8 mouse cellular contexts compared by ENCODE assay signal in genomic region chr11:90029354-90029753, GRCm38 (mm10). TPM values are rescaled to one million over a fixed set of nuclear protein-coding genes. Genes with fewer than 3 reads are reported as not detected.
DNase-seq lines count a peak whose midpoint lies in the region; ATAC-seq and TF ChIP-seq lines count a peak whose summit lies in the region.

No protein-coding gene starts in this region.

- TF ChIP-seq CTCF in bone marrow, adult 2 months (IDR thresholded peaks at IDR 0.05; ENCODE audit: control insufficient read depth, insufficient read depth, low read length) = no peak
- no peak for TF ChIP-seq CTCF in liver, postnatal 0 days (IDR thresholded peaks at IDR 0.05; ENCODE audit: low read depth)

- peaks cover 14% of the 10 kb centered on the region for H3K27me3 ChIP-seq in liver, postnatal 0 days (ENCODE audit: insufficient read depth, low read length)

- peak; percentile 33 to 58 for DNase-seq in left cerebral cortex, postnatal 14 days (ENCODE audit: low spot score in 2 of 2)
- DNase-seq in left cerebral cortex, adult 8-10 months (ENCODE audit: low spot score in 2 of 2) = no peak
- peak; percentile 70 to 82 for DNase-seq in heart, adult 18-20 months
- DNase-seq in kidney, adult 11 months = peak; percentile 52
- peak; percentile 40 for DNase-seq in liver, postnatal 0 days
- DNase-seq in ovary, postnatal 14 days (ENCODE audit: low spot score) = peak; percentile 54
- no peak for DNase-seq in yolk sac, embryonic 10.5 days (ENCODE audit: low spot score)

- H3K4me1 ChIP-seq in bone marrow, adult 2 months (ENCODE audit: control insufficient read depth, insufficient read depth, low read length) = no peaks in the 10 kb centered on the region
- peaks cover 9% of the 10 kb centered on the region for H3K4me1 ChIP-seq in liver, postnatal 0 days (ENCODE audit: insufficient read depth)

- H3K9me3 ChIP-seq in liver, postnatal 0 days (ENCODE audit: low read length) = no peaks in the 10 kb centered on the region

- WGBS in bone marrow, adult 2 months = 4% methylated on average over 10 of the region's 10 CpGs
- WGBS in liver, postnatal 0 days (ENCODE audit: insufficient replicate concordance) = 29% methylated on average over 10 of the region's 10 CpGs

- peak; percentile 27; the same call in 1 of the 2 replicates for ATAC-seq in liver, postnatal 0 days

- peak overlapping the region; percentile 51 for H3K4me3 ChIP-seq in bone marrow, adult 2 months (replicated peaks; ENCODE audit: control insufficient read depth, low read depth, low read length)
- peak overlapping the region; percentile 28; the same call in 1 of the 2 replicates for H3K4me3 ChIP-seq in liver, postnatal 0 days (ENCODE audit: low read depth, low read length)

- no peak for TF ChIP-seq POLR2A in bone marrow, adult 2 months (IDR thresholded peaks at IDR 0.05; ENCODE audit: borderline replicate concordance, control insufficient read depth, low read depth, low read length)

- peak overlapping the region; percentile 60 for H3K4me2 ChIP-seq in liver, postnatal 0 days (ENCODE audit: low read depth, low read length)

- H3K9ac ChIP-seq in liver, postnatal 0 days (replicated peaks) = no peak overlapping the region

- no peaks in the 10 kb centered on the region for H3K36me3 ChIP-seq in liver, postnatal 0 days (replicated peaks; ENCODE audit: insufficient read depth, low read length)

- intact Hi-C loops in left cerebral cortex, postnatal 14 days (cut with DNase I) = no loop called here

- H3K27ac ChIP-seq in bone marrow, adult 2 months (ENCODE audit: control insufficient read depth, insufficient read depth, low read depth, low read length, poor library complexity) = no peak overlapping the region
- H3K27ac ChIP-seq in liver, postnatal 0 days (ENCODE audit: low read depth) = no peak overlapping the region

- no peak for TF ChIP-seq EP300 in liver, postnatal 0 days (IDR thresholded peaks at IDR 0.05; ENCODE audit: low read depth)

RNA-seq across cellular contexts. Expression of gene Tmem100, which starts 0.8 kb away (rescaled TPM):
- 10 to 100 TPM; 21.6 to 22.5 TPM for total RNA-seq in left cerebral cortex, postnatal 14 days (2021)
- 10 to 100 TPM; 10.9 to 15.8 (median 12.7) TPM for total RNA-seq in left cerebral cortex, adult 8-10 months (2022)
- polyA plus RNA-seq in bone marrow, adult 2 months (2011; ENCODE audit: insufficient read depth, insufficient read length, low replicate concordance, missing spikeins) = 1.1 TPM in 1 of 2 replicates, not detected in the other
- total RNA-seq in heart, adult 18-20 months (2021) = 10 to 100 TPM in 1 of 2 experiments, 1 to 10 TPM in 1; 9.8 to 15.2 TPM
- polyA plus RNA-seq in liver, postnatal 0 days (2015; fragmentation: Nextera tagmentation; extraction: Ambion mirVana) = 0.99 and 1.2 TPM in 2 replicates

RNA-seq across cellular contexts. Expression of gene Pctp, which starts 26.7 kb away (rescaled TPM):
- total RNA-seq in left cerebral cortex, postnatal 14 days (2021) = under 1 TPM; 0.42 to 0.79 TPM
- total RNA-seq in left cerebral cortex, adult 8-10 months (2022) = 1 to 10 TPM; 1.1 to 2.2 (median 1.5) TPM
- polyA plus RNA-seq in bone marrow, adult 2 months (2011; ENCODE audit: insufficient read depth, insufficient read length, low replicate concordance, missing spikeins) = 7.7 and 9.9 TPM in 2 replicates
- 1 to 10 TPM; 4.0 to 4.7 TPM for total RNA-seq in heart, adult 18-20 months (2021)
- 67.2 and 68.4 TPM in 2 replicates for polyA plus RNA-seq in liver, postnatal 0 days (2015; fragmentation: Nextera tagmentation; extraction: Ambion mirVana)

Comparison
In these comparisons a context has a peak if more than half of its experiments do, and no peak if none do; other contexts are left out.
1. DNase-seq: peak in left cerebral cortex, postnatal 14 days (2 of 2), heart, adult 18-20 months (2 of 2), kidney, adult 11 months (single experiment), liver, postnatal 0 days (single experiment) and ovary, postnatal 14 days (single experiment); none in left cerebral cortex, adult 8-10 months (0 of 2) and yolk sac, embryonic 10.5 days (single experiment).